9 mouse cellular contexts compared by ENCODE assay signal in the genomic region with DNA sequence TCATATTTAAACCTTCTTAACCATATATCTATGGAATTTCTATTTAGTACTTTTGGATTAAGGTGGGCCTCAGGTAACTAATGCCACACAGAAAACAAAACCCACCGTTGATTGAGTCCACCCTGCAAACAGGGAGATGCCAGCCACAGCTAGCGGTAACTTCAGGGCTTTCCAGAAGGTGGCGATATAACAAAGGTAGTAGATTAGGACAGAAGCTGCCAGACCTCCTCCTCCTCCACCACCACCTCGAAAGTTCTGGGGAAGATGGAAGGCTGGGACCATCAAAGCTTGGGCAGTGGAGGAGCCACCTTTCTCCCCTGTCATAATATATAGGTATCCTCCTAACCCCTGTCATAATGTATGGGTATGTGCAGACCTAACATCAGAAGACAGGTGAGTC. TPM values are rescaled to one million over a fixed set of nuclear protein-coding genes. Genes with fewer than 3 reads are reported as not detected.
DNase-seq lines count a peak whose midpoint lies in the region; TF ChIP-seq lines count a peak whose summit lies in the region.
"Had no signal": no experiment of that assay in that cellular context is flagged by ENCODE, and none has a peak within 500 bp of the region (broad histone marks: within the 10 kb centered on the region; RNA-seq: fewer than 3 reads in every experiment).

No protein-coding gene starts in this region.

- H3K4me3 ChIP-seq in MEL (ENCODE audit: control insufficient read depth in 1 of 2, insufficient read depth in 1 of 2, low read depth in 2 of 2, low read length in 2 of 2), result no peak overlapping the region
- H3K4me3 ChIP-seq in left cerebral cortex, adult 2 months, result no peak overlapping the region

- TF ChIP-seq EP300 in MEL (IDR thresholded peaks at IDR 0.05; ENCODE audit: low read depth in 1 of 2, low read length in 2 of 2), result no peak

- H3K36me3 ChIP-seq in MEL (ENCODE audit: control insufficient read depth in 1 of 2, insufficient read depth in 2 of 2, low read length in 2 of 2), result peaks cover 4 to 25% of the 10 kb centered on the region in 2 experiments

- no peaks in the 10 kb centered on the region for H3K9me3 ChIP-seq in MEL (replicated peaks; ENCODE audit: insufficient read depth, low read length)

- TF ChIP-seq RAD21 in MEL (IDR thresholded peaks at IDR 0.05; ENCODE audit: low read depth, low read length), result peak; percentile 97

- H3K27ac ChIP-seq in MEL (ENCODE audit: control insufficient read depth, low read depth, low read length), result no peak overlapping the region
- H3K27ac ChIP-seq in left cerebral cortex, adult 2 months, result no peak overlapping the region
- H3K27ac ChIP-seq: macrophage had no signal

- peak; percentile 76 to 98 (median 91) for TF ChIP-seq CTCF in MEL (IDR thresholded peaks at IDR 0.05 in 2 of 3, conservative IDR thresholded peaks at IDR 0.05 in 1 of 3; ENCODE audit: control insufficient read depth in 1 of 3, insufficient read depth in 1 of 3, low read depth in 2 of 3, low read length in 3 of 3, poor library complexity in 1 of 3, severe bottlenecking in 1 of 3)
- peak; percentile 82 for TF ChIP-seq CTCF in left cerebral cortex, adult 2 months (IDR thresholded peaks at IDR 0.05)

- H3K79me2 ChIP-seq in MEL (ENCODE audit: control insufficient read depth, insufficient read depth, low read length, poor library complexity), result peaks cover 33% of the 10 kb centered on the region

- TF ChIP-seq POLR2A in MEL (IDR thresholded peaks at IDR 0.05; ENCODE audit: control insufficient read depth in 1 of 2, insufficient read depth in 1 of 2, low read depth in 1 of 2, low read length in 2 of 2, poor library complexity in 1 of 2), result no peak

- no peaks in the 10 kb centered on the region for H3K27me3 ChIP-seq in MEL (ENCODE audit: control insufficient read depth in 1 of 2, insufficient read depth in 2 of 2, low read length in 2 of 2)

- peak overlapping the region; percentile 13; the same call in 1 of the 2 replicates for H3K9ac ChIP-seq in MEL (ENCODE audit: control insufficient read depth, low read depth, low read length, poor library complexity, severe bottlenecking)

- DNase-seq in layer of hippocampus, adult 11-12 months (ENCODE audit: low spot score), result peak; percentile 80
- no peak for DNase-seq in layer of hippocampus, adult 9-10 months (ENCODE audit: low spot score)
- peak; percentile 90 for DNase-seq in MEL (ENCODE audit: low read depth, low spot score)
- DNase-seq in cerebellum, adult 9-11 months, result peak; percentile 73
- peak; percentile 40 to 64 for DNase-seq in gastrocnemius, postnatal 4 days (ENCODE audit: low spot score in 2 of 2)
- DNase-seq in left cerebral cortex, adult 2 months (ENCODE audit: extremely low spot score in 1 of 2, low spot score in 2 of 2), result peak; percentile 65 to 67
- DNase-seq in natural killer cell, adult 2 months (ENCODE audit: low spot score in 2 of 2), result peak; percentile 61 to 76
- peak; percentile 68 to 85 for DNase-seq in thymus, postnatal 10 days (ENCODE audit: low spot score in 2 of 2)

- H3K4me1 ChIP-seq in MEL (ENCODE audit: control insufficient read depth in 1 of 2, insufficient read depth in 2 of 2, low read length in 2 of 2), result peaks cover 9 to 34% of the 10 kb centered on the region in 2 experiments

- intact Hi-C loops in left cerebral cortex, adult 2 months (cut with DNase I), result loop anchor here (1.0 to 5.0 kb wide), 2 partner anchors 35 to 64 kb away; a partner anchor contains a TSS

TF ChIP-seq in MEL, 35 proteins besides CTCF, POLR2A, EP300 and RAD21:
- TF ChIP-seq GATA1 (IDR thresholded peaks at IDR 0.05; ENCODE audit: low read depth, low read length) (0 out of 2 replicates have a peak, but pooled peaks have one; percentile 7), ZC3H11A (IDR thresholded peaks at IDR 0.05; ENCODE audit: low read depth, low read length) (peak; percentile 96), USF2 (IDR thresholded peaks at IDR 0.05; ENCODE audit: borderline replicate concordance in 1 of 2, insufficient read depth in 1 of 2, low read depth in 1 of 2, low read length in 2 of 2) (no peak), KAT2A (conservative IDR thresholded peaks at IDR 0.05; ENCODE audit: low read depth, low read length) (no peak), ZNF384 (IDR thresholded peaks at IDR 0.05; ENCODE audit: low read depth, low read length) (peak; percentile 28; the same call in 1 of the 2 replicates), MYB (IDR thresholded peaks at IDR 0.05; ENCODE audit: low read depth, low read length) (no peak), SMC3 (IDR thresholded peaks at IDR 0.05; ENCODE audit: low read depth, low read length) (peak; percentile 95)

RNA-seq across cellular contexts. Expression of a gene that starts 1.8 kb away (rescaled TPM):
- 588 and 649 TPM in 2 replicates for total RNA-seq in MEL (2012; rRNA removed)
- polyA plus RNA-seq in MEL (2012; ENCODE audit: insufficient read depth in 1 of 2, insufficient read length in 2 of 2, low read depth in 1 of 2, low replicate concordance in 2 of 2, missing spikeins in 1 of 2), result 1,000 to 10,000 TPM in 1 of 2 experiments, 100 to 1,000 TPM in 1; 739 to 6,489 TPM
- total RNA-seq in gastrocnemius, postnatal 4 days (2021), result 10 to 100 TPM; 35.4 to 37.3 TPM
- total RNA-seq in left cerebral cortex, adult 2 months (2021), result 10 to 100 TPM; 45.0 to 46.2 TPM

RNA-seq across cellular contexts. Expression of a gene that starts 11.0 kb away (rescaled TPM):
- 894 and 908 TPM in 2 replicates for total RNA-seq in MEL (2012; rRNA removed)
- 1,000 to 10,000 TPM in 1 of 2 experiments, 100 to 1,000 TPM in 1; 184 to 1,104 TPM for polyA plus RNA-seq in MEL (2012; ENCODE audit: insufficient read depth in 1 of 2, insufficient read length in 2 of 2, low read depth in 1 of 2, low replicate concordance in 2 of 2, missing spikeins in 1 of 2)
- 100 to 1,000 TPM; 218 to 241 TPM for total RNA-seq in gastrocnemius, postnatal 4 days (2021)
- 100 to 1,000 TPM; 120 to 127 TPM for total RNA-seq in left cerebral cortex, adult 2 months (2021)

RNA-seq across cellular contexts. Expression of a gene that starts 18.0 kb away (rescaled TPM):
- total RNA-seq in MEL (2012; rRNA removed), result 52.5 and 55.1 TPM in 2 replicates
- 10 to 100 TPM in 1 of 2 experiments, not detected in 1; 63.0 TPM for polyA plus RNA-seq in MEL (2012; ENCODE audit: insufficient read depth in 1 of 2, insufficient read length in 2 of 2, low read depth in 1 of 2, low replicate concordance in 2 of 2, missing spikeins in 1 of 2)
- total RNA-seq in gastrocnemius, postnatal 4 days (2021), result 10 to 100 TPM; 20.9 to 23.0 TPM
- 10 to 100 TPM; 56.1 to 61.9 TPM for total RNA-seq in left cerebral cortex, adult 2 months (2021)

RNA-seq across cellular contexts. Expression of a gene that starts 32.9 kb away (rescaled TPM):
- 6.9 and 7.1 TPM in 2 replicates for total RNA-seq in MEL (2012; rRNA removed)
- polyA plus RNA-seq in MEL (2012; ENCODE audit: insufficient read depth in 1 of 2, insufficient read length in 2 of 2, low read depth in 1 of 2, low replicate concordance in 2 of 2, missing spikeins in 1 of 2), result 10 to 100 TPM in 1 of 2 experiments, not detected in 1; 11.5 TPM
- 10 to 100 TPM; 20.9 to 22.7 TPM for total RNA-seq in gastrocnemius, postnatal 4 days (2021)
- total RNA-seq in left cerebral cortex, adult 2 months (2021), result 10 to 100 TPM; 10.4 to 14.3 TPM

RNA-seq across cellular contexts. Expression of a gene that starts 33.1 kb away (rescaled TPM):
- 0.39 and 0.56 TPM in 2 replicates for total RNA-seq in MEL (2012; rRNA removed)
- 1 to 10 TPM in 1 of 2 experiments, not detected in 1; 2.1 TPM for polyA plus RNA-seq in MEL (2012; ENCODE audit: insufficient read depth in 1 of 2, insufficient read length in 2 of 2, low read depth in 1 of 2, low replicate concordance in 2 of 2, missing spikeins in 1 of 2)
- 1 to 10 TPM; 1.1 to 1.6 TPM for total RNA-seq in gastrocnemius, postnatal 4 days (2021)
- total RNA-seq in left cerebral cortex, adult 2 months (2021), result 1 to 10 TPM; 1.8 to 1.9 TPM

Comparison
In these comparisons a context has a peak if more than half of its experiments do, and no peak if none do; other contexts are left out.
1. RNA of a gene that starts 1.8 kb away (total RNA-seq): 588 to 649 TPM in MEL; 45.0 to 46.2 TPM in left cerebral cortex, adult 2 months and 35.4 to 37.3 TPM in gastrocnemius, postnatal 4 days; every median in the first group is over 10 times any median in the second.